Mouse (Mus musculus) neural tube, embryonic 14.5 days (tissue): Measurements from ENCODE around the gene Sprtn. TPM values are rescaled to one million over a fixed set of nuclear protein-coding genes. Genes with fewer than 3 reads are reported as not detected.

Experiments
- ATAC-seq: fragments of 200-750 bp; cut with Nextera tagmentation; 2 replicates; pipeline ENCODE4 v1.8.0; 2017; ENCODE audit warnings: low read depth, mild to moderate bottlenecking, moderate TSS enrichment, moderate library complexity
- H3K27ac ChIP-seq: fragments of 300-500 bp; sonication (generic); 2 replicates; pipeline ENCODE4 v1.5.1; 2014; ENCODE audit warnings: low read depth, mild to moderate bottlenecking, control low read depth, low read length, moderate library complexity, mixed read lengths
- H3K27me3 ChIP-seq: fragments of 300-500 bp; sonication (generic); 2 replicates; pipeline ENCODE4 v1.6.1; 2014; ENCODE audit warnings: low read length; ENCODE audit not compliant: control insufficient read depth, insufficient read depth
- H3K36me3 ChIP-seq: fragments of 300-500 bp; sonication (generic); 2 replicates; pipeline ENCODE4 v1.6.1; 2014; ENCODE audit warnings: low read length, mixed read lengths; ENCODE audit not compliant: control insufficient read depth, insufficient read depth
- H3K4me1 ChIP-seq: fragments of 300-500 bp; sonication (generic); 2 replicates; pipeline ENCODE4 v1.6.1; 2014; ENCODE audit warnings: low read length; ENCODE audit not compliant: control insufficient read depth, insufficient read depth
- H3K4me2 ChIP-seq: fragments of 300-500 bp; sonication (generic); 2 replicates; pipeline ENCODE4 v1.6.1; 2014; ENCODE audit warnings: mild to moderate bottlenecking, low read depth, low read length, control low read depth
- H3K4me3 ChIP-seq: fragments of 300-500 bp; sonication (generic); 2 replicates; pipeline ENCODE4 v1.5.1; 2014; ENCODE audit warnings: low read depth, low read length, control low read depth, mixed read lengths
- H3K9ac ChIP-seq: fragments of 300-500 bp; sonication (generic); replicated peaks from 2 replicates; pipeline ENCODE4 v1.6.1; 2014; ENCODE audit warnings: low read depth, mild to moderate bottlenecking, control low read depth, low read length, mixed read lengths
- H3K9me3 ChIP-seq: fragments of 300-500 bp; sonication (generic); 2 replicates; pipeline ENCODE4 v1.6.1; 2016; ENCODE audit warnings: low read length; ENCODE audit not compliant: control insufficient read depth
- WGBS: fragments of 180-500 bp; shearing (Covaris S2); extraction: QIAGEN DNeasy Blood & Tissue Kit; methylation state at CpG from one replicate; pipeline ENCODE4 v1.1.7; 2014; 5-methylcytosine and 5-hydroxymethylcytosine counted together
- polyA plus RNA-seq: library from polyadenylated mRNA; unstranded; fragments of >200 nt; fragmentation: Nextera tagmentation; extraction: Ambion mirVana; gene quantifications from 2 replicates; pipeline ENCODE4 v1.2.1, GENCODE M21; 2014

Gene Sprtn
- polyA plus RNA-seq, 1 experiment from 2014 or later = 6.7 TPM

- H3K4me1 ChIP-seq = peaks cover 34% of the 10 kb centered on the region
- H3K27ac ChIP-seq = peak overlapping the region; percentile 97
- H3K27me3 ChIP-seq = no peaks in the 10 kb centered on the region
- peak overlapping the region; percentile 80 for H3K4me2 ChIP-seq
- WGBS = under 1% methylated on average over 47 of the region's 62 CpGs
- no peaks in the 10 kb centered on the region for H3K36me3 ChIP-seq
- peak; percentile 31 for ATAC-seq
- H3K9me3 ChIP-seq = no peaks in the 10 kb centered on the region
- H3K4me3 ChIP-seq = peak overlapping the region; percentile 93
- H3K9ac ChIP-seq = peak overlapping the region; percentile 97
Measured at GRCm38 (mm10) chr8:124948733-124949111, 51.0 kb downstream of the Sprtn start.

- Histone ChIP-seq H3K9ac (peak within 1 kb of the TSS; percentile 97), H3K27ac (peak within 1 kb of the TSS; percentile 97), H3K4me2 (peak within 1 kb of the TSS; percentile 80), H3K36me3 (no peaks in the 10 kb centered on the region), H3K4me3 (peak within 1 kb of the TSS; percentile 93), H3K4me1 (peaks cover 34% of the 10 kb centered on the region), H3K9me3 (no peaks in the 10 kb centered on the region), H3K27me3 (no peaks in the 10 kb centered on the region)
- ATAC-seq = peak; percentile 77
- under 1% methylated on average over 41 of the region's 98 CpGs for WGBS
Measured at GRCm38 (mm10) chr8:124949209-124950068, 51.8 kb downstream of the Sprtn start, which contains the start of gene Egln1. Egln1 (minus strand) TSS chr8:124949324.

- Histone ChIP-seq H3K27me3 (no peaks in the 10 kb centered on the region), H3K9me3 (no peaks in the 10 kb centered on the region), H3K4me1 (peaks cover 30% of the 10 kb centered on the region), H3K36me3 (no peaks in the 10 kb centered on the region), H3K9ac (peak overlapping the region; percentile 97), H3K4me3 (peak overlapping the region; percentile 93), H3K4me2 (peak overlapping the region; percentile 71), H3K27ac (peak overlapping the region; percentile 97)
- no peak for ATAC-seq
- 22% methylated on average over 10 of the region's 10 CpGs for WGBS
Measured at GRCm38 (mm10) chr8:124950069-124950456, 52.4 kb downstream of the Sprtn start.

GRCm38 (mm10) chr8:124950865-124951264 is 53.2 kb downstream of the Sprtn start:
- Histone ChIP-seq H3K4me3 (no peak overlapping the region; the same call in 1 of the 2 replicates), H3K36me3 (no peaks in the 10 kb centered on the region), H3K4me2 (peak overlapping the region; percentile 71), H3K9me3 (no peaks in the 10 kb centered on the region), H3K27ac (no peak overlapping the region; the same call in 1 of the 2 replicates), H3K27me3 (no peaks in the 10 kb centered on the region), H3K9ac (0 out of 2 replicates have a peak overlapping the region, but pooled peaks have one; percentile 97), H3K4me1 (peaks cover 22% of the 10 kb centered on the region)
- ATAC-seq = no peak
- 86% methylated on average over 2 of the region's 2 CpGs for WGBS

GRCm38 (mm10) chr8:124953188-124953587 is 55.5 kb downstream of the Sprtn start:
- Histone ChIP-seq H3K27ac (no peak overlapping the region), H3K4me1 (peaks cover 10% of the 10 kb centered on the region), H3K9ac (no peak overlapping the region), H3K27me3 (no peaks in the 10 kb centered on the region), H3K4me2 (no peak overlapping the region), H3K36me3 (no peaks in the 10 kb centered on the region), H3K4me3 (no peak overlapping the region), H3K9me3 (no peaks in the 10 kb centered on the region)
- no peak for ATAC-seq
- WGBS = 87% methylated on average over 7 of the region's 7 CpGs

GRCm38 (mm10) chr8:124954572-124955082 is 56.9 kb downstream of the Sprtn start:
- no peak for ATAC-seq
- Histone ChIP-seq H3K9ac (no peak overlapping the region), H3K27me3 (no peaks in the 10 kb centered on the region), H3K4me1 (peaks cover 10% of the 10 kb centered on the region), H3K4me3 (no peak overlapping the region), H3K36me3 (no peaks in the 10 kb centered on the region), H3K27ac (no peak overlapping the region), H3K4me2 (no peak overlapping the region), H3K9me3 (no peaks in the 10 kb centered on the region)
- 81% methylated on average over 8 of the region's 8 CpGs for WGBS

Other genes with a start within 250 kb of the Sprtn start
- gene 2310022B05Rik, start 234.5 kb upstream of the Sprtn start, polyA plus RNA-seq = 21.9 and 25.2 TPM in 2 replicates
- 70.9 and 73.9 TPM in 2 replicates for gene Ttc13, start 175.9 kb upstream of the Sprtn start, polyA plus RNA-seq
- 38.0 and 39.3 TPM in 2 replicates for gene Arv1, start 175.7 kb upstream of the Sprtn start, polyA plus RNA-seq
- gene Fam89a, start 146.1 kb upstream of the Sprtn start, polyA plus RNA-seq = 0.91 and 7.0 TPM in 2 replicates
- gene Trim67, start 104.8 kb upstream of the Sprtn start, polyA plus RNA-seq = 36.7 and 42.7 TPM in 2 replicates
- gene Gnpat, start 34.9 kb upstream of the Sprtn start, polyA plus RNA-seq = 75.2 and 85.6 TPM in 2 replicates
- 16.2 and 19.7 TPM in 2 replicates for gene 2810004N23Rik, start 34.8 kb upstream of the Sprtn start, polyA plus RNA-seq
- gene Exoc8, start 181 bp upstream of the Sprtn start, polyA plus RNA-seq = 11.7 and 12.8 TPM in 2 replicates
- 22.6 and 25.7 TPM in 2 replicates for gene Egln1, start 51.4 kb downstream of the Sprtn start, polyA plus RNA-seq
- gene Tsnax, start 115.1 kb downstream of the Sprtn start, polyA plus RNA-seq = 208 and 215 TPM in 2 replicates
- gene Disc1, start 156.3 kb downstream of the Sprtn start, polyA plus RNA-seq = 1.0 and 1.2 TPM in 2 replicates